Mouse (Mus musculus) heart, embryonic 12.5 days (tissue): ENCODE measurements around the gene Abcb10. TPM values are rescaled to one million over a fixed set of nuclear protein-coding genes. Genes with fewer than 3 reads are reported as not detected.

Experiments used
- ATAC-seq: fragments of 200-750 bp; cut with Nextera tagmentation; 2 replicates; pipeline ENCODE4 v1.8.0; 2017; ENCODE audit warnings: moderate TSS enrichment, moderate library complexity; ENCODE audit not compliant: insufficient number of reproducible peaks, low FRiP score
- H3K27ac ChIP-seq: fragments of 300-500 bp; sonication (generic); 2 replicates; pipeline ENCODE4 v1.5.1; 2016; ENCODE audit warnings: mild to moderate bottlenecking, moderate library complexity; ENCODE audit not compliant: poor library complexity, severe bottlenecking
- H3K27me3 ChIP-seq: fragments of 300-500 bp; sonication (generic); replicated peaks from 2 replicates; pipeline ENCODE4 v1.6.1; 2016; ENCODE audit warnings: mild to moderate bottlenecking, moderate library complexity
- H3K36me3 ChIP-seq: fragments of 300-500 bp; sonication (generic); 2 replicates; pipeline ENCODE4 v1.6.1; 2016; ENCODE audit warnings: mild to moderate bottlenecking, moderate library complexity
- H3K4me1 ChIP-seq: fragments of 300-500 bp; sonication (generic); replicated peaks from 2 replicates; pipeline ENCODE4 v1.6.1; 2016; ENCODE audit warnings: mild to moderate bottlenecking
- H3K4me2 ChIP-seq: fragments of 300-500 bp; sonication (generic); 2 replicates; pipeline ENCODE4 v1.6.1; 2016; ENCODE audit warnings: mild to moderate bottlenecking, moderate library complexity
- H3K4me3 ChIP-seq: fragments of 300-500 bp; sonication (generic); 2 replicates; pipeline ENCODE4 v1.5.1; 2016; ENCODE audit warnings: mild to moderate bottlenecking
- H3K9ac ChIP-seq: fragments of 300-500 bp; sonication (generic); 2 replicates; pipeline ENCODE4 v1.6.1; 2016; ENCODE audit warnings: mild to moderate bottlenecking, moderate library complexity
- H3K9me3 ChIP-seq: fragments of 300-500 bp; sonication (generic); replicated peaks from 2 replicates; pipeline ENCODE4 v1.6.1; 2016; ENCODE audit warnings: mild to moderate bottlenecking, moderate library complexity
- WGBS: fragments of 180-500 bp; shearing (Covaris S2); methylation state at CpG from one replicate; pipeline ENCODE4 v1.1.7; 2016; 5-methylcytosine and 5-hydroxymethylcytosine counted together
- polyA plus RNA-seq: library from polyadenylated mRNA; unstranded; fragments of >200 nt; fragmentation: Nextera tagmentation; extraction: Ambion mirVana; gene quantifications from 2 replicates; pipeline ENCODE4 v1.2.1, GENCODE M21; 2016

Gene Abcb10
- polyA plus RNA-seq, 1 experiment from 2014 or later = 37.3 TPM

DNA sequence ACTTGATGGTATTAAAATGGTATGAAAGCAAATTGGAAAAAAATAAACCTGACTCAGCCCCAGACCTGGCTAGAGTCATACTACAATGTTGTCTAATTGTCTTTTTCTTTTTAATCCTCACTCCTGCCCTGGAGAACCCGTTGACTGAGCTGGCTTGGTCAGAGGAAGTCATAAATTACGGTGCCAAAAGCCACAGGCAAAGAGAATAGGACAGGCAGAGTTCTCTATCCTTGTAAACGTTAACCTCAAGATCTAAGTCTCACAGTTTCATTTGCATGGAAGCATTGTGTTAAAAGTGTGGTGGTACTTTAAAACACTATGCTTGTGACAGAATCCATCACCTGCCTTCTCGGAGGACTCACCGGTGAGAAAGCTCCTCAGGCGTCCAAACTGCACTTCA, 24.9 kb upstream of the Abcb10 start:
- Histone ChIP-seq H3K4me1 (peaks cover 14% of the 10 kb centered on the region), H3K36me3 (peaks cover 72% of the 10 kb centered on the region), H3K27me3 (no peaks in the 10 kb centered on the region), H3K9me3 (no peaks in the 10 kb centered on the region), H3K4me2 (no peak overlapping the region), H3K9ac (no peak overlapping the region), H3K27ac (no peak overlapping the region), H3K4me3 (no peak overlapping the region)
- WGBS = 86% methylated on average over 6 of the region's 6 CpGs
- ATAC-seq = no peak

DNA sequence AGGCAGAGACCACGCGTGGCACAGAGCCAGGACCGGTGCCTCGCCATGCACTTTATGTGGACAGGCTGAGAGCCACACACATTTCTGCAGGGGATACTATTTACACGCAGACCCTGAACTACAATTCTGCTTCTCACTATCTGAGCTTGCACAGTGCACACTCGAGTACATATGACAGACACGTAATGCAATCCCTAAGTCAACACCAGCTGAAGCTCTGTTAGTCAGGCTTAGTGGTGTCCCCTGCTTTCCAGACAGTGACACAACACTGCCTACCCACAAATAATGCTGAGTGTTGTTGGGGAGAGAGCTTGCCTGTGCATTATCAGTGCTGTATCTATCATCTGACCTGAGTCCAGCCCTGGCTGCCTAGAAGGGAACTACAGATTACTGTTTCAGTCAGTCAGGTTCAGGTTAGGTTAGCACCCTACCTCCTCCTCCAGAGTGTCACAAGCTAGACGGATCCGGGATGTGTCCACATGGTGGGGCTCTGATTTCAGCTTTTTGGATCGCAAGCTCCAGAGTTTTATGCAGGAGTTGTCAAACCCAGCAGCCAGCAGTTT, 19.7 kb upstream of the Abcb10 start:
- Histone ChIP-seq H3K9me3 (no peaks in the 10 kb centered on the region), H3K36me3 (peaks cover 87% of the 10 kb centered on the region), H3K27me3 (no peaks in the 10 kb centered on the region), H3K27ac (no peak overlapping the region), H3K4me1 (0 out of 2 replicates have a peak, but pooled peaks cover 3% of the 10 kb centered on the region), H3K4me3 (no peak overlapping the region), H3K4me2 (no peak overlapping the region), H3K9ac (no peak overlapping the region)
- 92% methylated on average over 10 of the region's 10 CpGs for WGBS
- 0 out of 2 replicates have a peak, but pooled peaks have one; percentile 53 for ATAC-seq

DNA sequence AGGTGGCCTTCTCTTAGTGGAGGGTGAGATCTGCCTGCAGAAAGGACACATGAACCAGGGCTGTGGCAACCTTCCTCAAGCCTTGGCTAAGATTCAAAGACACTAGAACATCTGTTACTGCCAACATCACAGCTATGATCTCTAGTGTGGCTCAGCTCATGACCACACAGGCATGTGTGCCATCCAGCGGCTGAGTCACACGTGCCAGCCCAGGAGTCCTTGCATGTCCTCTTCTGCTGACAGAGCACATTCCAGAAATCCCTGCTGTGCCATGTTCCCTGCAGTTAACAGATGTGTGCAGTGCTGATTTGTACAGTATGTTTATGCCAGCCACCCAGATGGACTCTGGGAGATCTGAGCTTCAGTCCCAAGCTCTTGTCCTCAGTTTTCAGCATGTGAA, 16.6 kb upstream of the Abcb10 start:
- H3K27me3 ChIP-seq = no peaks in the 10 kb centered on the region
- WGBS = 78% methylated on average over 2 of the region's 2 CpGs
- peaks cover 5% of the 10 kb centered on the region; the same call in 1 of the 2 replicates for H3K4me1 ChIP-seq
- no peak overlapping the region for H3K27ac ChIP-seq
- H3K36me3 ChIP-seq = peaks cover 79% of the 10 kb centered on the region
- H3K9ac ChIP-seq = no peak overlapping the region
- no peak for ATAC-seq
- H3K4me2 ChIP-seq = no peak overlapping the region
- H3K4me3 ChIP-seq = no peak overlapping the region
- H3K9me3 ChIP-seq = no peaks in the 10 kb centered on the region

DNA sequence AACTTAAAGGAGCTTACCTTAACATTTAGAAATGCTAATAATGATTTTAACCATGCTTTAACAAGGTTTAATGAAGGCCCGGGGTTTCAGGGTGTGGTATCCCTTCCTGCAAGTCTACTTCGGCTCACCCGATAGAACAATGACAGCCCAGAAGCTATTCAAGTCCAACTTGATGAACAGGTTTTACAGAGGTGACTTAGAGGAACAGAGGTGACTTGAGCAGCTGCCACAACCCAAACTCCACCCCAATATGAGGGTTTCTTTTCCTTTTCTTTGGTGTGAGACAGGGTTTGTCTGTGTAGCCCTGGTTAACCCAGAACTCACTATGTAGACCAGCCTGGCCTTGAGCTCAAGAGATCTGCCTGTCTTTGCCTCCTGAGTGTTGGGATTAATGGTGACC, 11.1 kb upstream of the Abcb10 start:
- H3K27ac ChIP-seq = no peak overlapping the region
- peaks cover 43% of the 10 kb centered on the region for H3K36me3 ChIP-seq
- H3K4me2 ChIP-seq = no peak overlapping the region
- no peak for ATAC-seq
- peaks cover 24% of the 10 kb centered on the region for H3K4me1 ChIP-seq
- no peaks in the 10 kb centered on the region for H3K9me3 ChIP-seq
- H3K27me3 ChIP-seq = no peaks in the 10 kb centered on the region
- WGBS = 91% methylated on average over 3 of the region's 3 CpGs
- no peak overlapping the region for H3K4me3 ChIP-seq
- no peak overlapping the region for H3K9ac ChIP-seq

DNA sequence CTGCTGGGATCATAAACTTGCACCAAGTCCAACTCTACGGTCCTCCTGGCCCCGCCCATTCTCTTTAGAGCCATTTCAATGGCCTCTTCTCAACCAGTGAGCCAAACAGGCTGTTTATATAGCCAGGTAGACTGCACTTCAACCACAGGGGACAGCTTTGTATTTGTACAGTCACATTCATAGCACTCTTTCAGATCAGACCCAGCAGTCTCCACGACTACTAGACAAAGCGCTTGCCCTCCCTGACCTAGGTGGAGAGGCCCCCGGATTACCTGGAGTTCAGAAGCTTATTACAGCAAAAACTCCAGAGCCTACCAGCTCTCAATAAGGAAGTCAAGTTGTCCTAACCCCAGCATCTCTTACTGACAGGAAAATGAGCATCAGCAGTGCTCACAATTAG, 10.7 kb upstream of the Abcb10 start:
- no peak overlapping the region for H3K4me3 ChIP-seq
- H3K9ac ChIP-seq = no peak overlapping the region
- H3K27me3 ChIP-seq = no peaks in the 10 kb centered on the region
- 89% methylated on average over 5 of the region's 5 CpGs for WGBS
- peaks cover 39% of the 10 kb centered on the region for H3K36me3 ChIP-seq
- no peak overlapping the region for H3K4me2 ChIP-seq
- no peaks in the 10 kb centered on the region for H3K9me3 ChIP-seq
- ATAC-seq = no peak
- no peak overlapping the region for H3K27ac ChIP-seq
- H3K4me1 ChIP-seq = peaks cover 28% of the 10 kb centered on the region

DNA sequence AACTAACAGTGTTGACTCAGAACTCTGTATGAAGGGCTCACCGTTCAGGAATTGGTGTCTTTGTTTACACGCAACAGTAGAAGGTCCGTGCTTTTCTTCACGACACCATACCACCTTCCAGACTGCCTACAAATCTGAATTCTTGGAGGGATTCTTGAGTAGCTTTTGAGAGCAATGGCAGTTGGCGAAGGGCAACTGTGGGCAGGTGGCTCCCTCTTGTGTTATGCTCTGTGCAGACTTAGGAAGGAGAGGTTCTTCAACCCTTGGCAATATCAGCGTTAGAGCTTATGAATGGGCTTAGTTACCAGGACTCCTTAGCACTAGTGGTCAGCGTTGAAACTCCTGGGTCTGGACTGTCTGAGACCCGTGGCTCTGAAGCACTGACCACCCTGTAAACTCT, 9.7 kb upstream of the Abcb10 start:
- H3K27me3 ChIP-seq = no peaks in the 10 kb centered on the region
- peaks cover 32% of the 10 kb centered on the region for H3K36me3 ChIP-seq
- WGBS = 68% methylated on average over 8 of the region's 8 CpGs
- no peak overlapping the region for H3K4me2 ChIP-seq
- no peak overlapping the region for H3K27ac ChIP-seq
- no peak overlapping the region for H3K4me3 ChIP-seq
- no peak overlapping the region for H3K9ac ChIP-seq
- H3K9me3 ChIP-seq = no peaks in the 10 kb centered on the region
- peaks cover 33% of the 10 kb centered on the region for H3K4me1 ChIP-seq
- no peak for ATAC-seq

DNA sequence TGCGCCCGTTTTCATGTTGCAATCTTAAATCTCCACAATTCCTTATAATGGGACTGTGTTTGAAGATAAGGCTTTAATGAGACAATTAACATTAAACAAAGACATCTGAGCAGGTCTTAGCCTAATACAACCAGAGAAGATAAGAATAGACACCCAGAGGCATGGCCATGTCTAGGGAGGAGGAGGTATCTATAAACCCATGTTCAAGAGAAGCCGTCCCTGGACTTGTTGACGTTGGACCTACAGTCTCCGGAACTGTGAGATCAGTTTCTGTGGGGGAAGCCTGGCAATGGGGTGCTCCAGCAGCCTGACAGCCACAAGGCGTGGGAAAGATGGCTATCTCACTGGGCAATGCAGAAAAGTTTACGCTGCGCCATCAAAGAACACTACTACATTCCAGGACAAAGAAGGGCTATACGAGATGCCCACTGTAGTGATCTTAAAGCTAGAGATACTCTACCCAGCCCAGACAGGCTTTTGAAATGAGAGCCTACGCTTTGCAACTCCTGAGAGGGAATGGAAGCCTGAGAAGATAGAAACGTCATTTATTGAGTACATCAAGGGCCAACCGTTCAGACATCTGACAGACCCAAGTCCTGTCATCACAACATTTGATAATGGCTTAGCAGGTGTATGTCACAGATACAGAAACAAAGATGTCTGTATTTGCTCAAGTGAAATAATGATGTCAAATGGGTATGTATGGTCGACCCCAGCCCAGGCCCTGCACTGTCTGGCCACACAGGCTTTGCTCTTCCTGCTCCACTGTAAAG, 7.5 kb upstream of the Abcb10 start:
- peak; percentile 46; the same call in 1 of the 2 replicates for ATAC-seq
- Histone ChIP-seq H3K36me3 (peaks cover 14% of the 10 kb centered on the region), H3K4me2 (peak overlapping the region; percentile 29; the same call in 1 of the 2 replicates), H3K4me1 (peaks cover 33% of the 10 kb centered on the region), H3K4me3 (no peak overlapping the region), H3K9ac (peak overlapping the region; percentile 6; the same call in 1 of the 2 replicates), H3K27ac (peak overlapping the region; percentile 32), H3K9me3 (no peaks in the 10 kb centered on the region), H3K27me3 (no peaks in the 10 kb centered on the region)
- 35% methylated on average over 13 of the region's 13 CpGs for WGBS

DNA sequence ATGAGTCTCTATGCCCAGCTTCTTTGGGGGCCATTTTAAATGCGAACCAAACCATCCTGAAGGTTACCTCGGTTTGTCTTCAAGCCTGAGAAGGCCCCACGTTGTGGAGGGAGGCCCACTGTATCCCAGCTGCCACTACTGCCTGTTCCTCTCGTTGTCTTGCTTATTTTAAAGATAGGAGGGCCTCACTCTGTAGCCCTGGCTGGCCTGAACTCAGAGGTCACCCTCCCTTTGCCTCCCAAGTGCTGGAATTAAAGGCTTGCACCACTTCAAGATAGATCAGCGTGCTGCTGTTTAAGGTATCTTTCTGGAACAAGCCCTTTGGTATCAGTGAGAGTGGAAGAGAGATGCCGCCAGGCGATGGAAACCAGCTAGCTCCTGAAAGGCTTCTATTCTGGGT, 6.2 kb upstream of the Abcb10 start:
- Histone ChIP-seq H3K4me1 (peaks cover 28% of the 10 kb centered on the region), H3K4me2 (peak overlapping the region; percentile 40), H3K27me3 (no peaks in the 10 kb centered on the region), H3K27ac (peak overlapping the region; percentile 88), H3K9me3 (no peaks in the 10 kb centered on the region), H3K9ac (no peak overlapping the region; the same call in 1 of the 2 replicates), H3K36me3 (peaks cover 5% of the 10 kb centered on the region; the same call in 1 of the 2 replicates), H3K4me3 (no peak overlapping the region)
- peak; percentile 45 for ATAC-seq
- WGBS = 7% methylated on average over 7 of the region's 7 CpGs

DNA sequence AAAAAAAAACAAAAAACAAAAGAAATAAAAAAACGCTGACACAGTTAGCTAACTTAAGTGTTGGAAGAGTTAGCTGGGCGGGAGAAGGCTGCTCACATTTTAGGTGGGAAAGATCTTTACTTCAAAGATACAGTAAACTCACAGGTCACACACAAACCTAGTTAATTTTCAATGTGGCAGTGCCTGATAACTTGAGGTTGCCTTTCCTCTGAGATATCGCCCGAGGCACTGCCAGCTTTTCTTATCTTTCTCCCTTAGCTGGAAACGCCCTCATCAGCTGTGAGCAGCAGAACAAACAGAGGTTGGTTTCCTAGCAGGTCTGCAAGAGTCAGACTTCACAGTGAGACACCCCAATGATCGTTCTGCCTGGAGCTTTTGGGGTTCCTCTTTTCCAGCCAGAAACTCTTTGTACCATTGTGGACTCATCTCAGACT, 5.7 kb upstream of the Abcb10 start:
- peak overlapping the region; percentile 40 for H3K4me2 ChIP-seq
- H3K9ac ChIP-seq = no peak overlapping the region; the same call in 1 of the 2 replicates
- peak; percentile 90 for ATAC-seq
- 17% methylated on average over 6 of the region's 6 CpGs for WGBS
- peak overlapping the region; percentile 88 for H3K27ac ChIP-seq
- peaks cover 4% of the 10 kb centered on the region; the same call in 1 of the 2 replicates for H3K36me3 ChIP-seq
- no peaks in the 10 kb centered on the region for H3K27me3 ChIP-seq
- no peak overlapping the region for H3K4me3 ChIP-seq
- no peaks in the 10 kb centered on the region for H3K9me3 ChIP-seq
- peaks cover 28% of the 10 kb centered on the region for H3K4me1 ChIP-seq

DNA sequence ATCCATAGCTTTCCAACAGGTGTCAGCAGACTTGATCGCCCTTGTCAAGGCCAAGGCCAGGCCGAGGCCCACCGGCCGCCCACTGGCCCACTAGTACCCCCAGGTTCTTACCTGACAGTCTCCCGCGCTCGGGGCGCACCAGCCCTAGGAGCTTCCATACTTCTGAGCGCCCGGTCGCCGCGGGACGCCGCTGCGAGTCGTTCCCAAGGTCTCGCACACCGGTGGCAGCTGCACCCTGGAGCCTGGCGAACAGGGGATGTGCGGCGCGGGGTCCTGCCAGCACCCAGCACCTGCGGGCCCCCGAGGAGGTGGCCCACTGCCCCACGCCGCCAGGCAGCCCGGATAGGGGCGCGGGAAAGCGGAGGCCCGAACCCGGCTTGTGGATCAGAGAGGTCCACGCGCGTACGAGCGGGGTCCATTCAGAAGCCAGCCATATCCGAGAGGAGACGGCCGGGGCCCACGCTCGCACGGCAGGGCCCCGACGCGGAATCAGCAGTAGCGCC, 580 bp downstream of the Abcb10 start:
- Histone ChIP-seq H3K9me3 (no peaks in the 10 kb centered on the region), H3K36me3 (no peaks in the 10 kb centered on the region), H3K4me3 (peak overlapping the region; percentile 97), H3K9ac (peak overlapping the region; percentile 97), H3K4me1 (peaks cover 46% of the 10 kb centered on the region), H3K4me2 (peak overlapping the region; percentile 93), H3K27me3 (no peaks in the 10 kb centered on the region), H3K27ac (peak overlapping the region; percentile 87)
- ATAC-seq = peak; percentile 35
- WGBS = under 1% methylated on average over 48 of the region's 48 CpGs

DNA sequence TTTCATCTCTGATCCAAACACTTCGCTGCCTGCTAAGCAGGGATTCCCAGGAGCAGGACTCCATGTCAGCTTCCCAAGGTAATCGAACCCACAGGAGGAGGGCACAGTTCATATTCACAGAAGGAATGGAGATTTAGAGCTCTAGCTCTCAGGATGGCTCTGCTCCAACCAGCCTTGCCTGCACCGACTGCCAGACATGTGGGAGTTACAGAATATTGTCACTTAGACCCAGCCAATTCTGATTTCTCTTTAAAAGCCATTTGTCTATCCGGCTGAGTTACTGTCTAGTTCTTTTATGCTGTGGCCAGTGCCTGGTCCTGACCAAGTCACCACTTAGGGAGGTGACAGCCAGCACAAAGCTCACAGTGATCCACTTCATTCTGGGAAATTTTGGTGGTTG, 1.2 kb downstream of the Abcb10 start:
- Histone ChIP-seq H3K4me1 (peaks cover 48% of the 10 kb centered on the region), H3K9me3 (no peaks in the 10 kb centered on the region), H3K27ac (peak overlapping the region; percentile 8; the same call in 1 of the 2 replicates), H3K36me3 (no peaks in the 10 kb centered on the region), H3K27me3 (no peaks in the 10 kb centered on the region), H3K4me3 (peak overlapping the region; percentile 97), H3K4me2 (peak overlapping the region; percentile 93), H3K9ac (peak overlapping the region; percentile 40)
- 36% methylated on average over 4 of the region's 4 CpGs for WGBS
- no peak for ATAC-seq
